Mouse (Mus musculus) erythroblast, adult 5-6 weeks (primary cell): ENCODE results near the gene Slc5a1. TPM values are rescaled to one million over a fixed set of nuclear protein-coding genes. Genes with fewer than 3 reads are reported as not detected.

Experiments
- ATAC-seq: replicated peaks from 2 replicates; pipeline ENCODE4 v1.8.0; 2016; ENCODE audit warnings: moderate number of reproducible peaks, mild to moderate bottlenecking, moderate TSS enrichment, inconsistent platforms; ENCODE audit not compliant: poor library complexity, low FRiP score, severe bottlenecking
- total RNA-seq, 2 experiments: library from RNA; stranded (forward) in 1 of 2; stranded (reverse) in 1 of 2; fragments of 150-400 nt in 1 of 2; fragments of 200-764, 138-1000 nt in 1 of 2; gene quantifications; 2 replicates each; pipeline versions ENCODE4 v1.2.3 to v1.2.4; 2015 to 2017; ENCODE audit warnings: low replicate concordance in 2 of 2

The Slc5a1 gene
- not detected in 2 replicates for total RNA-seq (2015; ENCODE audit: low replicate concordance)
- not detected in 2 replicates for total RNA-seq (2017; ENCODE audit: low replicate concordance)

DNA sequence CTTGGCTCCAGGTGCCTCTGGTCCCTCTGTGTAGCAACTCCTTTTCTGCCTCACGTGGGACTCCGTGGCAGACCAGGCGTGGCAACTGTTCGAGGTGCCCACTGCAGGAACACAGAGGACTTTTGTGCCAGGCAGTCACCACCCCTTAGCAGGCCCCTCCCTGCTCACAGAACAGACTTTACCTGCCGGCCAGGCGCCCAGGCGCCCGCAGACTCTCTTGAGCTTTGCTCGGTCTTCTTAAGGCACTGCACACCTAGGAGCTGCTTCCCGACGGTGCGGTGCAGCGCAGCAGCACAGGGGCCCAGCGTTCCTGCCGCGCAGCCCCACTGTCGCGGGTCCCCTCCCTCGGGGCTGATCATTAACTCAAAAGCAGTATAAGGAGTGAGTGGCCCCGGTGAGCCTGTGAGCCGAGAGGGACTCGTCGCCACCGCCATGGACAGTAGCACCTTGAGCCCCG, at the start of gene Slc5a1:
Gene Slc5a1, plus strand, starts transcription at position 195 of the 457 bp plus-strand sequence.
- ATAC-seq = no peak

DNA sequence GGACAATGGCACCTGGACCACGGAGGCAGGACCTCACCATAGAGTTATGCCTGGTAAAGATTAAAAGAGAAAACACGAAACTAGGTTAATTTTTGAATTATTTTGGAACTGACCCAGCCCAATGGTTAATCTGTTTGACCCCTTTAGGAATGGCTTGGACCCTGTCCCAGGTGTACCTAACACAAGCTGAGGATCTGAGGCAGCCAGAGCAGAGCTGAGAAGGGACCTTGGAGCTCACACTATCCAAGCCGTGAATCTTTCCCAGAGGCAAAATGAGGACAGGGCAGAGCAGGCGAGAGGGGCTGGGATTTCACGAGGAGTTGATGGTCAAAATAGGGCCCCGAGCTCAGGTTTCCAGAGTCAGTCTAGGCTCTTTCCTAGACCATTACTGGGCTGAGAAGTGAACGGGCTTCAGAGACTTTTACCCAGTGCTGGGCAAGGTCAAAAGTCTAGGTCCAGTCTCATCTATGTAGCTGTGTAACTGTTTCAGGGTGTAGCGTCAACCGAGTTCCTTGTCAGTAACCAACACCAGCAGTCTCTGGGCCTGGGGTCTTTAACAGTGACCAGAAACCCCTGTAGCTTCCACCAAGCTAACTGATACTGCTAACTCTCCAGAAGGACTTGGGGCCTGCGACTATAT, 47.8 kb upstream of the Slc5a1 start:
- ATAC-seq = no peak

DNA sequence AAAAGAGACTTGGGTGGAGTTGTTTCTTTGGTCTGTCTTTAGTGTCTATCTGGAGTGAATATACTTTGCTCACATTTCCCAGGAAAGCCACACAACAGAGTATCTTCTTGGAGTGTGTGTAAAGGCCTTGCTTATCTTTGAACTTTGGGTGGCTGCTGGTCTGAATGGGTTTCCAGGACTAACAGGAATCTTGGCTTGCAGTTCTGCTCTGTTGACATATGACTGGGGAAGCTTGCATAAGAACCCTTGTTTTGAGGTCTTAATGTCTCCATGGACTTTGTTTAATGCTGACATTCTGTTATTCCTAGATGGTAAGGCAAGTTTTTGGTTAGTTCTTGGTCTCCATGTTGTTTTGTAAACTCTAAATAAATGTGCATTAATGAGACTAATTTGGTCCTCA, 33.9 kb upstream of the Slc5a1 start:
- ATAC-seq = no peak

DNA sequence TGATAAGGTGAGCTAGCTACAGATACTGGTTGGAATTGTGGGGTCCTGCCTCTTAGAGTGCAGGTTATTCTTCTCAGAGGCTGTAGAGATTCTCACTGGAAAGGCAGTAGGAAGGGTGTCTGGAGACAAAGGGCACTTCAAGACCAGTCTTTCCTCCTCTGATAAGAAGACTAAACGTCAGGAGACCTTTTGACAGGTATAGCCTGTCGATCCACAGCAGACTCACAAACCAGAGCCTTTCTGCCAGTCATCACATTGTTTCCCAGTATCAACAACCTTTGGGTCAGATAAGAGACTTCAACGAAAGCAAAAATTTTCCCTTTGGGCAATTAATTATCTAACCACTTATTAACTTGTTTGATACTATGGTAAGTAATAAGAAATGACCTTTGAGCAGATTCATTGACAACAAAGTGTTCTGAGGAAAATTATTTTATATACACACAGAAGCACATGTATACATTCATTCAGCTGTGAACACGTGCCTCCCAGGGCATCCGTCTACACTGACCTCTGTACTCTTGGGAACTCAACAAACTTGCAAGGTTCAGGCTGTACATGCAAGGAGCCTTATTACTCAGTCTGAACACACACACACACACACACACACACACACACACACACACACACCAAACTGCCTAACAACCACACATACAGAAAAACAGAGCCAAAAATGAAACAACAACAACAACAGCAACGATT, 27.4 kb upstream of the Slc5a1 start:
- ATAC-seq = no peak

DNA sequence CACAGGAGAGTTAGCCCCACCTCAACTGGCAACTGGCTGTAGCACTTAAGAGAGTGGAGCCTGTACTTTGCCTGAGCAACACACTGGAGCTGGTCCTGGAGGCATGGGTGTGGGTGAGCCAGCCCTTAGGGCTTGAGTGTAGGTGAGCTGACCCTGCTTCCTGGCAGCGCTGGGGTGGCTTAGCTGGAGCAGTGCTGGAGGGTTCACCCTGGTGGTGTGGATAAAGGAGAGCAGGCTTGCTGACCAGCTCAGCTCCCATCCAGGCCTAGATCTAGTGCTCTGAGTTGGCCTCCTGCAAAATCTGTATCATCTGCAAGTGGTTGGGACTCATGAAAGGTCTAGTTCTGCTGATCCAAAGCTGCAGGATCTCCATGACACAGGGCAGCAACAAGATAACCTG, 21.1 kb upstream of the Slc5a1 start:
- no peak for ATAC-seq

DNA sequence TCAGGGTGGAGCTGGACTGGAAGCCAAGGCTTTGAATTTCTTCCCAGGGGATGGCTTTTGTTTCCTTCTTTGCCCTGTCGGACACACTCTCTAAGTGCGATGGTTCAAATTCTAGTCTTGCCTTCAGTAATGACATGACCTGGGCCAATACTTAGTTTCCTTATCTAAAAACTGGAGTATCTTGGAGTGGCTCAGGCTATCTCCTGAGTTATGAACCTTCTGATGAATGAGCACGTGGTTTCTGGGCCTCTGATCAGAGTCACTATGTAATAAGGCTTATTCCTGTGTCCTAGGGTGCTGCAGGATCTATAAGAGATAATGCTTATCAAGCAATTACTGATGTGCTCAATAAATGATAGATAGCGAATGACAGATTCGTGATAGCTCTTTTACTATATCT, 19.4 kb upstream of the Slc5a1 start:
- no peak for ATAC-seq

DNA sequence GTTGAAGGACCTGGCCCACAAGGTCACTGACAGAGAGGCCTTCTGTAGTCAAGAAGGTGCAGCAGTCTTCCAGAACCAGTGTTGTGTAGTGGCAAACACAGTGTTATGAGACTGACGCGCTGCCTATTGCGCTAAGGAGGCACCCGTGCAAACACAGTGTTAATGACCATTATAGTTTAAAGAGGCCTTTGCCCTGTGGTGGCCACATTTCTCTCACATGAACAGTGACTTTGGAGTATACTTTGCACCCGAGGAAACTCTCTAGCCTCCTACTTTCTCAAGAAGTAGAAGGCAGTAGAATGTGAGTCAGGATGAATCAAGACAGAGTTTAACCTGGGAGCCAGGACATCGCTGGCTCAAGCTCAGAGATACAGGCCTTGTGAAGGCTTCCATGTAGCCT, 12.7 kb upstream of the Slc5a1 start:
- ATAC-seq = no peak

DNA sequence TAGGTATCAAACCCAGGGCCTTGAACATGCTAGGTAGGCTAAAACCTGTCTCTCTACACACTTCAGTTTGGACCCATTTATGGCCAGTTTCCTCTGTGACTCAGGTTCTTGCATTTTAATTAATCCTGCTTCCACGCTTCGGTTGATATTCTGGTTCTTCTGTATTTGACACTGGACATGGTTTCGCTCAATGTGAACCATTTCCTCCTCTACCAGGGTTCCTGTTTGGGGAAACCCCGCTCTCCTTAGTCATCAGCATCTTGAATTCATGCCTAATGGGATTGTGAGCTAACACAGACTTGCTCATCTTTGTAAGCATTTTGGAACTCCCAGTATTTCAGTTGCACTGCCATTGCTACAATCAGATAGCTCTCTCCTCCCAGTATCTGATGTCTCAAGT, 8.7 kb upstream of the Slc5a1 start:
- ATAC-seq = no peak

- ATAC-seq = no peak
Measured at GRCm38 (mm10) chr5:33102369-33103055, 1.5 kb upstream of the Slc5a1 start.

GRCm38 (mm10) chr5:33104876-33105275, 857 bp downstream of the Slc5a1 start:
- ATAC-seq = no peak

GRCm38 (mm10) chr5:33105660-33106059, 1.6 kb downstream of the Slc5a1 start:
- no peak for ATAC-seq

- ATAC-seq = no peak
Measured at GRCm38 (mm10) chr5:33107056-33107455, 3.0 kb downstream of the Slc5a1 start.

- ATAC-seq = no peak
Measured at GRCm38 (mm10) chr5:33107778-33108405, 3.9 kb downstream of the Slc5a1 start.

DNA sequence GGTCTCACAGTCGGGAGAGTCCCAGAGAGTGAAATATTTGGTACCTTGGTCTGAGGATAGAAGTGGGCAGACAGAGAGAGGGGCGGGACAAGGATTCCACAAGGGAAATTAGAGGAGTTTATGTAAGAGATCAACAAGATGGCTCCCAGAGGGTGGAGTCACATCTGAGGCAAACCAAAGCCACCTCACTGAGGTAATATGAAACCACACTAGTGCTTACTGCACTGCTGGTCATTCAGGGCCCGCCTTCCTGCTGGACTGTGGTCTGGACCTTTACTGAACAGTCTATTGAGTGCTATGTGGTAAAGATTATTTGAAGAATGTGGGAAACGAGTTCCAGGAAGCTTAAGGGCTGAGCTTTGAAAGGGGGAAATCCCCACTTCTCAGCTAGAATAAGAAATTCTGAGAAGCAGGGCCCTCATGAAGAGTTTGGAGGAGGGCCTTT, 17.9 kb downstream of the Slc5a1 start:
- no peak for ATAC-seq

- no peak for ATAC-seq
Measured at GRCm38 (mm10) chr5:33123658-33124057, 19.6 kb downstream of the Slc5a1 start.

GRCm38 (mm10) chr5:33125318-33125717, 21.3 kb downstream of the Slc5a1 start:
- ATAC-seq = no peak

DNA sequence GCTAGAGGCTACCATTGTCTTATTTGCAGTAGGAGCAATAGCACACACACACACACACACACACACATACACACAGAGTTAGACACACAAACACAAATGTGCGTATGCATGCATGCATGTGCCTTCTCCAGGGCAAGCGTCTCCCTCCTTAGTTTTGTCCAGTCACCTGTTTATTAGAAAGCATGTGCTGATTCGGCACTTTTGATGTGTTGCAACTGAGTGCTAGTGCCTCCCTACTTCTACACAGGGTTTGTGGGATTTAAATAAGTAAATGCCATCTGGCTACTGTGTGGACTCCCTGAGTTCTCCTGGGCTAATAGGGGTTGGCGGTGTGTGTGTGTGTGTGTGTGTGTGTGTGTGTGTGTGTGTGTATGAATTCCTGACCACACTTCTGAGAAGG, 30.1 kb downstream of the Slc5a1 start:
- no peak for ATAC-seq

GRCm38 (mm10) chr5:33135611-33136010, 31.6 kb downstream of the Slc5a1 start:
- ATAC-seq = no peak

DNA sequence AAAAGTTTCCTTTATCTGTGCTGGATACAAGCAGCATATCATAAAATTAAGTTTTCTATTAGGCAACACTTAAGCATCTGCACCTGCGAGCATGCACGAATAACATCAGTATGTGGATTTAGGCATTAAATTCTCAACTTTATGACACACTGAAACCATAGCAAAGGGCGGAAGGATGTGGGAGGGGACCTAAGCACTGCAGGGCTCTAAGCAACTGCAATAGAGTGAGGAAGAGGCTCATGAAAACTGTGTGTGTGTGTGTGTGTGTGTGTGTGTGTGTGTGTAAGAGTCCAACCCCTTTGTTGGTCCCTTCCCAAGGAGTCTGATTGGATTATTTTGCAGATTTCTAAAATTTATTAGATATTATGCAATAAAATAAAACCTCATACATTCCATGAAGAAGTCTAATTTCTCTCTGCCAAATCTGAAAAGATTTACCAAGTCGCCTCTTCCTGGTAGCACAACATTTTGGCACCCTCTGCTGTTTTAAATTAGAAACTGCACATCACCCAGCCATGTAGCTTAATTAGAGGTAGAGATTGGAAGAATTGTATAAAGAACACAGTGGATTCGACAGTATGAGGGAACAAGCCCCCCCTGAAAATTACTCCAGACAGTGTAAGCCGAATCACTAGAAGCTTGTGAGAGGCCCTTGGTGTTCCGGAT, 38.9 kb downstream of the Slc5a1 start:
- ATAC-seq = no peak

GRCm38 (mm10) chr5:33144025-33144424, 40.0 kb downstream of the Slc5a1 start:
- no peak for ATAC-seq
